Mouse (Mus musculus): ENCODE results near the gene Cmss1. TPM values are rescaled to one million over a fixed set of nuclear protein-coding genes. Genes with fewer than 3 reads are reported as not detected.

Cmss1 gene
- polyA plus RNA-seq, 1 experiment, result 3.0 TPM

- Histone ChIP-seq H3K4me3 (ENCODE audit: extremely low read depth, insufficient read depth, insufficient read length) (no peak overlapping the region), H3K36me3 (ENCODE audit: control insufficient read depth, insufficient read depth, low read length) (no peaks in the 10 kb centered on the region), H3K4me1 (ENCODE audit: control insufficient read depth, insufficient read depth, insufficient read length) (no peaks in the 10 kb centered on the region), H3K27me3 (ENCODE audit: control insufficient read depth, insufficient read depth, low read length) (no peaks in the 10 kb centered on the region), H3K27ac (ENCODE audit: insufficient read depth, low read length) (no peak overlapping the region)
- no peak for DNase-seq (ENCODE audit: low read depth in 1 of 2, low spot score in 2 of 2)
- WGBS, result 66% methylated on average over 3 of the region's 3 CpGs
- TF ChIP-seq POLR2A (IDR thresholded peaks at IDR 0.05; ENCODE audit: low read depth, low read length) (no peak), CTCF (IDR thresholded peaks at IDR 0.05; ENCODE audit: extremely low read depth, insufficient read depth, insufficient read length, insufficient replicate concordance) (no peak)
Measured at GRCm38 (mm10) chr16:57509099-57509498, 97.6 kb downstream of the Cmss1 start.

GRCm38 (mm10) chr16:57508351-57508750 is 98.3 kb downstream of the Cmss1 start:
- H3K4me1 ChIP-seq (ENCODE audit: control insufficient read depth, insufficient read depth, insufficient read length), result no peaks in the 10 kb centered on the region
- no peak for DNase-seq (ENCODE audit: low read depth in 1 of 2, low spot score in 2 of 2)
- WGBS, result 100% methylated on average over 1 of the region's 1 CpGs
- H3K27ac ChIP-seq (ENCODE audit: insufficient read depth, low read length), result no peak overlapping the region
- no peak overlapping the region for H3K4me3 ChIP-seq (ENCODE audit: extremely low read depth, insufficient read depth, insufficient read length)
- H3K36me3 ChIP-seq (ENCODE audit: control insufficient read depth, insufficient read depth, low read length), result no peaks in the 10 kb centered on the region
- TF ChIP-seq POLR2A (IDR thresholded peaks at IDR 0.05; ENCODE audit: low read depth, low read length) (no peak), CTCF (IDR thresholded peaks at IDR 0.05; ENCODE audit: extremely low read depth, insufficient read depth, insufficient read length, insufficient replicate concordance) (no peak)
- no peaks in the 10 kb centered on the region for H3K27me3 ChIP-seq (ENCODE audit: control insufficient read depth, insufficient read depth, low read length)

GRCm38 (mm10) chr16:57506133-57506532 is 100.5 kb downstream of the Cmss1 start:
- H3K4me1 ChIP-seq (ENCODE audit: control insufficient read depth, insufficient read depth, insufficient read length), result no peaks in the 10 kb centered on the region
- no peak for TF ChIP-seq POLR2A (IDR thresholded peaks at IDR 0.05; ENCODE audit: low read depth, low read length)
- TF ChIP-seq CTCF (IDR thresholded peaks at IDR 0.05; ENCODE audit: extremely low read depth, insufficient read depth, insufficient read length, insufficient replicate concordance), result no peak
- no peak overlapping the region for H3K4me3 ChIP-seq (ENCODE audit: extremely low read depth, insufficient read depth, insufficient read length)
- H3K27me3 ChIP-seq (ENCODE audit: control insufficient read depth, insufficient read depth, low read length), result no peaks in the 10 kb centered on the region
- 84% methylated on average over 6 of the region's 6 CpGs for WGBS
- DNase-seq (ENCODE audit: low read depth in 1 of 2, low spot score in 2 of 2), result no peak
- no peak overlapping the region for H3K27ac ChIP-seq (ENCODE audit: insufficient read depth, low read length)
- no peaks in the 10 kb centered on the region for H3K36me3 ChIP-seq (ENCODE audit: control insufficient read depth, insufficient read depth, low read length)

- 85% methylated on average over 4 of the region's 4 CpGs for WGBS
Measured at GRCm38 (mm10) chr16:57504728-57505127, 101.9 kb downstream of the Cmss1 start.

GRCm38 (mm10) chr16:57502761-57503160 is 103.9 kb downstream of the Cmss1 start:
- no peak for DNase-seq (ENCODE audit: low read depth in 1 of 2, low spot score in 2 of 2)
- WGBS, result 64% methylated on average over 5 of the region's 5 CpGs
- H3K27me3 ChIP-seq (ENCODE audit: control insufficient read depth, insufficient read depth, low read length), result no peaks in the 10 kb centered on the region
- no peak for TF ChIP-seq POLR2A (IDR thresholded peaks at IDR 0.05; ENCODE audit: low read depth, low read length)
- no peak for TF ChIP-seq CTCF (IDR thresholded peaks at IDR 0.05; ENCODE audit: extremely low read depth, insufficient read depth, insufficient read length, insufficient replicate concordance)
- H3K4me3 ChIP-seq (ENCODE audit: extremely low read depth, insufficient read depth, insufficient read length), result no peak overlapping the region
- no peaks in the 10 kb centered on the region for H3K36me3 ChIP-seq (ENCODE audit: control insufficient read depth, insufficient read depth, low read length)
- no peaks in the 10 kb centered on the region; the same call in 1 of the 2 replicates for H3K4me1 ChIP-seq (ENCODE audit: control insufficient read depth, insufficient read depth, insufficient read length)
- H3K27ac ChIP-seq (ENCODE audit: insufficient read depth, low read length), result no peak overlapping the region

More at GRCm38 (mm10) chr16:57504728-57505127, 101.9 kb downstream of the Cmss1 start:
- no peaks in the 10 kb centered on the region for H3K36me3 ChIP-seq (ENCODE audit: control insufficient read depth, insufficient read depth, low read length)
- no peaks in the 10 kb centered on the region; the same call in 1 of the 2 replicates for H3K4me1 ChIP-seq (ENCODE audit: control insufficient read depth, insufficient read depth, insufficient read length)
- no peak overlapping the region for H3K27ac ChIP-seq (ENCODE audit: insufficient read depth, low read length)
- H3K27me3 ChIP-seq (ENCODE audit: control insufficient read depth, insufficient read depth, low read length), result no peaks in the 10 kb centered on the region
- H3K4me3 ChIP-seq (ENCODE audit: extremely low read depth, insufficient read depth, insufficient read length), result no peak overlapping the region
- TF ChIP-seq CTCF (IDR thresholded peaks at IDR 0.05; ENCODE audit: extremely low read depth, insufficient read depth, insufficient read length, insufficient replicate concordance) (no peak), POLR2A (IDR thresholded peaks at IDR 0.05; ENCODE audit: low read depth, low read length) (no peak)
- DNase-seq (ENCODE audit: low read depth in 1 of 2, low spot score in 2 of 2), result no peak

GRCm38 (mm10) chr16:57502230-57502629 is 104.4 kb downstream of the Cmss1 start:
- no peaks in the 10 kb centered on the region for H3K27me3 ChIP-seq (ENCODE audit: control insufficient read depth, insufficient read depth, low read length)
- WGBS, result 63% methylated on average over 2 of the region's 2 CpGs

GRCm38 (mm10) chr16:57500851-57501250 is 105.8 kb downstream of the Cmss1 start:
- no peak for DNase-seq (ENCODE audit: low read depth in 1 of 2, low spot score in 2 of 2)
- Histone ChIP-seq H3K27ac (ENCODE audit: insufficient read depth, low read length) (no peak overlapping the region), H3K36me3 (ENCODE audit: control insufficient read depth, insufficient read depth, low read length) (no peaks in the 10 kb centered on the region), H3K4me1 (ENCODE audit: control insufficient read depth, insufficient read depth, insufficient read length) (peaks cover 3% of the 10 kb centered on the region), H3K4me3 (ENCODE audit: extremely low read depth, insufficient read depth, insufficient read length) (no peak overlapping the region), H3K27me3 (ENCODE audit: control insufficient read depth, insufficient read depth, low read length) (no peaks in the 10 kb centered on the region)
- no peak for TF ChIP-seq CTCF (IDR thresholded peaks at IDR 0.05; ENCODE audit: extremely low read depth, insufficient read depth, insufficient read length, insufficient replicate concordance)
- no peak for TF ChIP-seq POLR2A (IDR thresholded peaks at IDR 0.05; ENCODE audit: low read depth, low read length)
- 61% methylated on average over 3 of the region's 3 CpGs for WGBS

More at GRCm38 (mm10) chr16:57502230-57502629, 104.4 kb downstream of the Cmss1 start:
- no peak for DNase-seq (ENCODE audit: low read depth in 1 of 2, low spot score in 2 of 2)
- no peaks in the 10 kb centered on the region for H3K36me3 ChIP-seq (ENCODE audit: control insufficient read depth, insufficient read depth, low read length)
- TF ChIP-seq CTCF (IDR thresholded peaks at IDR 0.05; ENCODE audit: extremely low read depth, insufficient read depth, insufficient read length, insufficient replicate concordance) (no peak), POLR2A (IDR thresholded peaks at IDR 0.05; ENCODE audit: low read depth, low read length) (no peak)
- no peaks in the 10 kb centered on the region; the same call in 1 of the 2 replicates for H3K4me1 ChIP-seq (ENCODE audit: control insufficient read depth, insufficient read depth, insufficient read length)
- no peak overlapping the region for H3K4me3 ChIP-seq (ENCODE audit: extremely low read depth, insufficient read depth, insufficient read length)
- no peak overlapping the region for H3K27ac ChIP-seq (ENCODE audit: insufficient read depth, low read length)
